Mouse (Mus musculus) lung, adult 2 months (tissue): ENCODE data around the gene Kcnab3. TPM values are rescaled to one million over a fixed set of nuclear protein-coding genes. Genes with fewer than 3 reads are reported as not detected.

Experiments
- DNase-seq: peaks from one replicate; pipeline ENCODE4 v3.0.0; 2022
- H3K4me1 ChIP-seq: fragments of 200-500 bp; 2 replicates; pipeline ENCODE4 v1.6.1; 2011; ENCODE audit warnings: low read length; ENCODE audit not compliant: control insufficient read depth, insufficient read depth
- H3K4me3 ChIP-seq: fragments of 200-500 bp; replicated peaks from 2 replicates; pipeline ENCODE3; 2011; ENCODE audit warnings: low read depth, mild to moderate bottlenecking, control low read depth, low read length; ENCODE audit errors: extremely low read depth
- CTCF ChIP-seq: fragments of 200-500 bp; IDR thresholded peaks from 2 replicates; pipeline ENCODE4 v1.5.1; 2011; ENCODE audit warnings: mild to moderate bottlenecking, low read length, control low read depth; ENCODE audit not compliant: insufficient read depth
- POLR2A ChIP-seq: fragments of 200-500 bp; IDR thresholded peaks from 2 replicates; pipeline ENCODE4 v1.6.1; 2011; ENCODE audit warnings: low read depth, mild to moderate bottlenecking, control low read depth, low read length, borderline replicate concordance; ENCODE audit errors: extremely low read depth
- WGBS: fragments of 180-500 bp; shearing (Covaris S2); methylation state at CpG from one replicate; pipeline ENCODE4 v1.1.7; 2018; 5-methylcytosine and 5-hydroxymethylcytosine counted together
- polyA plus RNA-seq: library from polyadenylated mRNA; depleted of rRNA; stranded (reverse); fragments of >200 nt; gene quantifications from 2 replicates; pipeline ENCODE4 v1.2.3, GENCODE M21; 2012; rRNA removed

Kcnab3 gene
- polyA plus RNA-seq, 1 experiment = 2.2 TPM

DNA sequence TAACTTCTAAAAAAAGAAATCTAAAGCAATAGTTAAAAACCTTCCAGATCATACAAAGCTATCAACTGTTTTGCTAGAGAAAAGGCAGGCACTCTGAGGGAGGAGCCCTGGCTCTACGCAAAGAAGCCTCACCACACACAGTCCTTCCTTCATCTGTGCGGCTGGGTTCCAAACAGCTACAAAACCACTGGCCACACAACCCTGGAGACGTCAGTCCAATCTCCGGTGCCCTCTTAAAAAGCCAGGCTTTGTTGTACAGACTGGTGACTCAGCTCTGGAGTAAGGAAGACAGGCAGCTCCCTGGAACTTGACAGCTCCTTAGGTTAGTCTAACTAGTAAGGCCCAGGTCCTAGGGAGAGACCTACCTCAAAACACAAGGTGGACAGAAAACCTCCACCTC, 49.6 kb downstream of the Kcnab3 start:
- Histone ChIP-seq H3K4me1 (no peaks in the 10 kb centered on the region), H3K4me3 (no peak overlapping the region)
- no peak for TF ChIP-seq POLR2A
- no peak for DNase-seq
- 90% methylated on average over 4 of the region's 4 CpGs for WGBS

DNA sequence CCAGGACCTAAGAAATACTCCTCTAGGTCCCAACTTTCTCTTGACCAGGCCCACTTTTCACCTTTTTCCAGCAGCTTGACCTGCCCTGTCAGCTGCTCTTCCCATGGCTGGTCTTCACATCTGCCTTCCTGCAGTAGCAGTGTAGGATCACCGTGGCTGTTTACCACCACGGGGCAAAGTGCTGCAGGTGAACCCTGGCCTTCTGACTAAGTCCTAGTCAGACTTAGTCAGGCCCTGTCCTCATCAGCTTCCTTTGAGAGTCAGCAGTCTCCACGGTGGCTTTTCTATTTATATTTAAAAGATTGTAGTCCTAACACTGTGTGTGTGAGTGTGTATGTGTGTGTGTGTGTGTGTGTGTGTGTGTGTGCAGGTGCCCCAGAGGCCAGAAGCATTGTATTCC, 51.7 kb downstream of the Kcnab3 start:
- DNase-seq = no peak
- WGBS = 63% methylated on average over 3 of the region's 3 CpGs
- TF ChIP-seq CTCF (no peak), POLR2A (no peak)
- Histone ChIP-seq H3K4me1 (no peaks in the 10 kb centered on the region), H3K4me3 (no peak overlapping the region)

GRCm38 (mm10) chr11:69379600-69379999, 53.5 kb downstream of the Kcnab3 start:
- Histone ChIP-seq H3K4me1 (no peaks in the 10 kb centered on the region), H3K4me3 (no peak overlapping the region)
- no peak for DNase-seq
- no peak for TF ChIP-seq CTCF
- TF ChIP-seq POLR2A = no peak
- WGBS = 67% methylated on average over 3 of the region's 3 CpGs

GRCm38 (mm10) chr11:69381356-69381755, 55.3 kb downstream of the Kcnab3 start:
- 73% methylated on average over 6 of the region's 6 CpGs for WGBS
- DNase-seq = no peak
- Histone ChIP-seq H3K4me1 (no peaks in the 10 kb centered on the region), H3K4me3 (no peak overlapping the region)
- TF ChIP-seq CTCF (no peak), POLR2A (no peak)

Other genes starting within 250 kb of the Kcnab3 start
- gene Vamp2, start 237.8 kb upstream of the Kcnab3 start, polyA plus RNA-seq = 120 and 129 TPM in 2 replicates
- gene Per1, start 231.0 kb upstream of the Kcnab3 start, polyA plus RNA-seq = 36.8 and 78.5 TPM in 2 replicates
- 0.25 and 0.95 TPM in 2 replicates for gene Hes7, start 205.9 kb upstream of the Kcnab3 start, polyA plus RNA-seq
- 1.1 and 1.2 TPM in 2 replicates for gene 9130213A22Rik, start 203.7 kb upstream of the Kcnab3 start, polyA plus RNA-seq
- 2.6 and 23.9 TPM in 2 replicates for gene Aloxe3, start 200.4 kb upstream of the Kcnab3 start, polyA plus RNA-seq
- gene Alox12b, start 169.3 kb upstream of the Kcnab3 start, polyA plus RNA-seq = 43.9 TPM in 1 of 2 replicates, not detected in the other
- not detected in 2 replicates for gene Alox8, start 128.4 kb upstream of the Kcnab3 start, polyA plus RNA-seq
- not detected in 2 replicates for gene Gucy2e, start 89.2 kb upstream of the Kcnab3 start, polyA plus RNA-seq
- 5.0 and 6.9 TPM in 2 replicates for gene Cntrob, start 2.5 kb upstream of the Kcnab3 start, polyA plus RNA-seq
- 26.7 and 48.5 TPM in 2 replicates for gene Trappc1, start 2.3 kb upstream of the Kcnab3 start, polyA plus RNA-seq
- gene Rnf227, start 14.2 kb downstream of the Kcnab3 start, polyA plus RNA-seq = 1.0 and 4.3 TPM in 2 replicates
- gene Chd3, start 43.1 kb downstream of the Kcnab3 start, polyA plus RNA-seq = 120 and 135 TPM in 2 replicates
- gene Naa38, start 69.2 kb downstream of the Kcnab3 start, polyA plus RNA-seq = 129 and 141 TPM in 2 replicates
- gene Cyb5d1, start 69.4 kb downstream of the Kcnab3 start, polyA plus RNA-seq = 21.9 and 24.7 TPM in 2 replicates
- gene Tmem88, start 72.0 kb downstream of the Kcnab3 start, polyA plus RNA-seq = 37.8 and 63.1 TPM in 2 replicates
- gene Kdm6b, start 87.4 kb downstream of the Kcnab3 start, polyA plus RNA-seq = 19.4 and 21.0 TPM in 2 replicates
- gene Dnah2, start 222.9 kb downstream of the Kcnab3 start, polyA plus RNA-seq = 3.1 TPM in 2 replicates
- 0.88 and 1.0 TPM in 2 replicates for gene Efnb3, start 233.9 kb downstream of the Kcnab3 start, polyA plus RNA-seq